Mouse (Mus musculus): ENCODE measurements around the gene Hsf4.

Hsf4 gene

DNA sequence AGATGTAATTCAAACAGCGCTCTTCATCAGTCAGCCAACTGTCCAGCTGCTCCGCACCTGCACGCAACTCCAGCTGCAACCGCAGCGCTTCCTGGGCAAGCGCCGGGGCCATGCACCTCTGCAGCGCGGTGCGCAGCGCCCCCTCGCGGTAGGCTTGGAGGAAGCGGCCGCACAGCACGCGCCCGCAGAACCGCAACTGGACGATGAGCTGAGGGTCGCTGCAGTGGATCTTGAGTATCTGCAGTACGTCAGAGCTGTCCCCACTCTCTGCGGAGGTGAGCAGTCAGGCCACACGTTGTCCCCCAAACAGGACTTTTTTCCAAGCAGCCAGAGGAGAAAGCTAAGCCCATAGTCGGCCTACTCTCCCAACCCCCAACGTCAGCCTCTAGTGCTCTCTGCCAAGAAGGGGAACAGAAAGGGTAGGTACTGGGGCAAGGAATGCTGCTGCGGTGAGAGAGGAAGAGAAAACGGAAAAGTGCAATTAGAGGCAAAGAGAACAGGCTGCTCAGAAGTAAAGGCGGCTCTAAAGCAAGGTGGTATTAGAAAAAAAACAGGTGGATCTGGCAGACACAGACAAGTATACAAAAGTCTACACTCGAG is 9.8 kb upstream of the Hsf4 start:
- DNase-seq (ENCODE audit: low spot score) = peak; percentile 93

- peak; percentile 37 for DNase-seq (ENCODE audit: low spot score)
These were observed 9.1 kb upstream of the Hsf4 start for GRCm38 (mm10) chr8:105260371-105261099.

DNA sequence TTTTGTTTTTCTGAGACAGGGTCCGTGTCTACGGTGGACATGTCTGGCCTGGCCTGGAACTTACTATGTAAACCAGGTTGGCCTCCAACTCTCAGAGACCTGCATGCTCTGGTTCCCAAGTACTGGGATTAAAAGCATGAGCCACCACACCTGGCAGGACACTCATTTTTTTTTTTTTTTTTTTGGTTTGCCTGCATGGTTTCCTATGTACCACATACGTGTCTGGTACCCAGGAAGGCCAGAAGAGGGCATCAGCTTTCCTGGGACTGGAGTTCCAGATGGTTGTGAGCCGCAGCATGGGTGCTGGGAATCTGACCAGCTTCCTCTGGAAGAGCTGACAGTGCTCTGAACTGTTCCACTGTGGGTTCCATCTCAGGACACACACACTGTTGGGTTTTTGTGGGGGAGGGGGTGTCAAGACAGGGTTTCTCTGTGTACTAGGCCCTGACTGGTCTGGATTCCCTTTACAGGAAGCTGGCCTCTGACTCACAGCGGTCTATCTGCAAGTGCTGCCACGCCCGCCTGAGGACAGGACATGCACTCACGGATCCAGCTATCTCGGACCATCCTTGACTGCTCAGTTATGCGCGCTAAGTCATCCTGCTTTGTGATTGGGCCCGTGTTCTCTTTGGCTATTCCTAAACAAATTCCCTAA is 8.1 kb upstream of the Hsf4 start:
- DNase-seq (ENCODE audit: low spot score) = peak; percentile 38

GRCm38 (mm10) chr8:105263244-105263912 is 6.2 kb upstream of the Hsf4 start:
- DNase-seq (ENCODE audit: low spot score) = peak; percentile 30

DNA sequence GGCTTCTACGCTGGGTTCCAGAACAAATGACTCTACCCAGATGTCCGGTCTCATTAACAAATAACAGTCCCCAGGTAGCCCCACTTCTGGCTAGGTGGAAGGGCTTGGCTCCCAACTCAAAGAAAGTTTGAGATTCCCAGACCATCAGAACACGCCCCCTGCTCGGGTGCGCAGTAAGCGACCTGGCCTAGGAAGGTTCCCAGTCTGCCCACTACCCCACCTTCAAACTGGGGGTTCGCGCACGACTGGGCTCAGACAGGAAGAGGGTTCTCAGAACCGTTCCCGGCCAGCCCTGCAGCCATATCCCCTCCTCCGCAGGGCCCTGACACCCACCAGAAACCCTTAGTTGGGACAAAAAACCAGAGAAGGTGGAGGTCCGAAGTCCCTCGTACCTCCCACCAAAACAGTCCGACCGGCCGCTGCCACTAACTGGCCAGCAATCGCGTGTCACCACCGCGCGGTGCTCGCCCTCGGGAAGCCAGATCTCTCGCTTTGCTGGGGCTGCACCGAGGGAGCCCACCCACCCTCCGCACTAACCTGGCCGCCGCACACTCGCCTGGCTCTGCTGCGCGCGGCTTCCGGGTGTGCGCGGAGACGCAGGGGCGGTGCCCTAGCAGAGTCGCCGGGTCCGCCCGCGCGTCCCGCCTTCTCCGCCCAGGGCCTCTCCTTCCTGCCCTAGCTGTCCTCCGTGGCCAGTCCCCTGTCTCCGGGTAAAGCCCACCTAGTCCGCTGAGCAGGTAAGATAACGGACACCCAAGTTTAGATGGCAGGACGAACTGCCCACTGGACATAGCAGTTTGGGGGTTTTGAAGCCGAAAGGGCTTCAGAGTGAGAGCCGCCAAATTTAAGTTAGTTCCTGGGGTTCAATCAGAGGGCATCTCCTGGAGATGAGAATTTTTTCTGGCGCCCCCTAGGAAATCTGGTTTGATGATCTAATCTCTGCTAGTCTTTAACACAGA is 5.3 kb upstream of the Hsf4 start, which contains the start of the genes Tradd and Fbxl8:
TSS of gene Tradd (minus strand) at position 586 of the 959 bp plus-strand sequence.
TSS of gene Fbxl8 (plus strand) at position 625 of the 959 bp plus-strand sequence.
- DNase-seq (ENCODE audit: low spot score) = peak; percentile 74

DNA sequence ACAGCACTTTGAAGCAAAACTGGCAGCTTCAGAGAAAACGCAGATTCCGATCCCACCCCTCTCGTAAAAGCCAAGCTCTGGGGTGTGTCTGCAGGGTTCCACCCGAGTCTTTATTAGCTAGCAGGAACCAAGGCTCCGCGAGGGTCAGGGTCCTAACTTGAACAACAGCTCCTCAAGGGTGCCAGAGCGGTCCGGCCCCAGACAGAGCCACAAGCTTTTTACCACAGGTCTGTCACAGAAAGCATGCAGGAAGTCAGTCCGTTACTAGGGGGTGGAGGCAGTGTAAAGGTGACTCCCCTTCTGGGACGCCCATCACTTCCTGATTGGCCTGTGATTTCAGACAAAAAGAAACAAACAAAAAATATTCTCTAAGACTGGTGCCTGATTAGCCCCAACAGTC is 4.5 kb upstream of the Hsf4 start:
- no peak for DNase-seq (ENCODE audit: low spot score)

DNA sequence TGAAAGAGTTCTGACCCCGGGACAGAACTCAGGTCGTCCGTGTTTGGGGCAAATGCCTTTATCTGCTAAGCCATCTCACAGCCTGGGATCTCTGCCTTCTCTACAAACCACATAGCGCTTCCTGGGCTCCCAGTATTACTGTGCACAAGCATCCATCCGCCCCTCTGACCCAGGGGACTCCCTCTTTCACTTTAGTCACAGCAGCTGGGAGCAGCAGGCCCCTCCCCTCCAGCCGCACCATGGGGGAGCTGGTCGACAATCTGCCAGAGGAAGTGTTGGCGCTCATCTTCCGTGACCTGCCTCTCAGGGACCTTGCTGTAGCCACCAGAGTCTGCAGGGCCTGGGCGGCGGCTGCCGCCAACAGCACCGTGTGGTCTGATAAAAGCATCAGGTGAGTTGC is 2.8 kb upstream of the Hsf4 start:
- no peak for DNase-seq (ENCODE audit: low spot score)

GRCm38 (mm10) chr8:105268342-105269074 is 1.1 kb upstream of the Hsf4 start:
- DNase-seq (ENCODE audit: low spot score) = no peak

DNA sequence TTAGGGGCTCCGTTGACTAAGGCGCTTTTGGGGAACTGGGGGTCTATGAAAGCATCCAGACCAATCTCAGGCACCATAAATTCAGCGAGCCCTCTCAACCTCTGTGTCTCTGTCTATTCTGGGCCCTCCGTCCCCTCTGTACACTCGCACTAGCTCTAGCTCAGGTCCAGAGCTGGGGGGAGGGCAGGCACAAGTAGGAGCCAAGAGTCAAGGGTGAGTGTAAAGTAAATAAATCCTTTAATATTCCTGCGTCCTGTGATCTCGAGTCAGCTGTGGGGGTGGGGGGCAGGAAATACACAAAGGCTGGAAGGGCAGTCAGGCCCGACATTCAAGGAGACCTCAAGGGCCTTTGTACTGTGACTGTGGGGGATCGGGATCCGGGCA is 534 bp upstream of the Hsf4 start:
- no peak for DNase-seq (ENCODE audit: low spot score)

DNA sequence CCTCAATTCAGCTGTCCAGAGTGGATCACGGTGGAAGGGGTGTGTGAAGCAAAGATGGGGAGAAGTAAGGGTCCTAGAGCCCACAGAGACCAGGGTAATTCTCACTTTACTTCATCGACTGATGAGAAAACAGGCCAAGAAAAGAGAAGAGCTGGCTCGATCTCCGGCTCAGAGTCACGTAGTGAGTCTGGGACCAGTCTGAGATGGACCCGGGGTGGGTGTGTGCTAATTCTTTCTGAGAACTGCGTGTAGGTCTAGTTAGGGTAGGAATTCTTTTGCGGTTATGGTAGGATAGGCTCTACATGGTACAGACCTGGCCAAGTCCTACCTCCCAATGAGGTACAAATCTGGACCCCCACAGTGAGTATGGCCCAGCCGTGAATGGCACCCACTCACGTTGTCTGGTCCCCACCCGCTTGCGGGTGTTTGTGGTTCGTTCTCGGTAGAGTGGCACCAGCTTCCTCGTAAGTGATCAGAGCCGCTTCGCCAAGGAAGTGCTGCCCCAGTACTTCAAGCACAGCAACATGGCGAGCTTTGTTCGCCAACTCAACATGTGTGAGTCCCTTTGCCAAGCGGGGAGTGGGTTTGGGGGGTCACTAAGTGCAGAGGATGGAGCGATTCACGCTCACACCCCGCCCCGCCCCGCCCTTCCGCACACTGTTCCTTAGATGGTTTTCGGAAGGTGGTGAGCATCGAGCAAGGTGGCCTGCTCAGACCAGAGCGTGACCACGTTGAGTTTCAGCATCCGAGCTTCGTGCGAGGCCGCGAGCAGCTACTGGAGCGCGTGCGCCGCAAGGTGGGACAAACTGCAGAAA is 707 bp downstream of the Hsf4 start:
- no peak for DNase-seq (ENCODE audit: low spot score)

DNA sequence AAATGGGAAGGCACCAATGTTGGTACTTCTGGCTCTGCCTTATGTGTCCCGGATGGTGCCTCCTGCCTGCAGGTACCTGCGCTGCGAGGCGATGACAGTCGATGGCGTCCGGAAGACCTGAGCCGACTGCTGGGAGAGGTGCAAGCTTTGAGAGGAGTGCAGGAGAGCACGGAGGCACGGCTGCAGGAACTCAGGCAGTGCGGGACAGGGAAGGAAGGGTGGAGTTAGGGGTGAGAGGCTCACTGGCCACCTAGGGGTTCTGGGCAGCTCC is 1.2 kb downstream of the Hsf4 start:
- no peak for DNase-seq (ENCODE audit: low spot score)

DNA sequence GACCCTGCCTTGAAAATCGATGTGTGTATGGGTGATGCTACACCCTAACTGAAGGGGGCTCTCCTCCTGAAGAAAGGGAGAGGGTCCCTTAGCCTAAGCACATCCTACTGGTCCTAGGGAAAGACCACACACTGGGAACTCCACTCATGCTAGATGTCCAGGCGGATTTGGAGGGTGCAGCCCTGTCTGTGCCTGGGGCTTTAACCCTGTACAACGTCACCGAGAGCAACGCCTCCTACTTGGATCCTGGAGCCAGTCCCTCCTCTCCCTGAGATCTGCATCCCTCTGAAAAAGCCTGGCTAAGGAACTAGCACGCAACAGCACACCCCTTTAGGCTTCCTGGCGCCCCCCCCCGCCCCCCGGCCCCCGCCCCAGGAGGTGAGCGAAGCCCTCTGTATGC is 5.8 kb downstream of the Hsf4 start:
- DNase-seq (ENCODE audit: low spot score) = no peak

DNA sequence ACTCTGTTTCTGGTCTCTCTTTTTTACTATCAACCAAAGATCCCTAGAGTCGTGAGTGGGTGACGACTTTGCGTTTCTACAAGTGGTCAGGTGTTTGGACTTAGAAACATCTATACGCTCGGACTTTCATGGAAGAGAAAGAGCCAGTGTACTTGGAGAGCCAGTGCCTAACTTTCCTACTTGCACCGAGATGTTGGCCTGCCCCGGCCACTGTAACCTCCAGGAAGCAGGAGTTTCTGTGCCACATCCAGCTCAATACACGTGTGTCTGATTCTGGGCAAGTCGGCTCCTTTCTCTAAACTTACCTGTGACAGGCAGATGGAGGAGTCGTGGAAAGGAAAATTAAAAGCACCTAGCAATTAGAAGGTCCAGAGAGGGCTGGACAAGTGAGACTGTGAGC is 6.2 kb downstream of the Hsf4 start, which contains the start of gene Nol3:
TSS of gene Nol3 (plus strand) at position 301 of the 400 bp plus-strand sequence.
- DNase-seq (ENCODE audit: low spot score) = no peak

DNA sequence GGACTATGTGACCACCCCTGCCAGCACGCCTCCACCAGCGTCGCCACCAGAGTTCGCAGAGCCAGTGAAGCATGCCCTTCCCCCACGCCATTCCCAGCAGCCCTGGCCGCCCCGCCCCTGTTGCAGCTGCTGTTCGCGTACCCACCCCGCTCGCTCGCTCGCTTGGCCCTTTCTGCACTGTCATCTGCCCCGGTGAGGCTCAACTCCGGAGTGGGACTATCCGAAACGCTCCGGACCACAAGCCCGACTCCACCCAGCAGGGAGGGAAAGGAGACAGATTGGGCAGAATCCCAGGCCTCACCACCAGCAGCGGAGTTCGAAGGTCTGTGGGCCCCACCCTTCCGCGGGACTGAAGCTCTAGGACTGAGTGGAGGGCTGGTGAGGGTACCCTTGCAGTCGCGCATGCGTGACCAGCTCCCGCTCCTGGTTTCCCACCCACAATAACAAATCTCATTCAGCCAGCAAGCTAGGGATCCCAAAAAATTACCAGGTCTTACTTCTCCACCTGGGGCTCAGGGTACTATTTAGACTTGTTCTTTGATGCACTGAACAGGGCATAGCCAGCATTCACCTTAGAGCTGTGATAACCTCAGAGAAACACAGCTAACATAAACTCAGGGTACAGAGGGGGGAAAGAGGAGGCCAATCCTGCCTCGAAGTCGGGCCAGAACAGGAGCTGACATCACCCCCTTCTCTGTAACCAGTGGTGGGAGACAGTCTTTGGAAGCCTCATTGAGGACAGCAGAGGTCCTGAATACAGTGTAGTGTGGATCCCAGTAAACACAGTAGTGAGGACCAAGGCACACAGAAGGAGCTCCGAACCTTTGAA is 6.9 kb downstream of the Hsf4 start:
- peak; percentile 72 for DNase-seq (ENCODE audit: low spot score)

DNA sequence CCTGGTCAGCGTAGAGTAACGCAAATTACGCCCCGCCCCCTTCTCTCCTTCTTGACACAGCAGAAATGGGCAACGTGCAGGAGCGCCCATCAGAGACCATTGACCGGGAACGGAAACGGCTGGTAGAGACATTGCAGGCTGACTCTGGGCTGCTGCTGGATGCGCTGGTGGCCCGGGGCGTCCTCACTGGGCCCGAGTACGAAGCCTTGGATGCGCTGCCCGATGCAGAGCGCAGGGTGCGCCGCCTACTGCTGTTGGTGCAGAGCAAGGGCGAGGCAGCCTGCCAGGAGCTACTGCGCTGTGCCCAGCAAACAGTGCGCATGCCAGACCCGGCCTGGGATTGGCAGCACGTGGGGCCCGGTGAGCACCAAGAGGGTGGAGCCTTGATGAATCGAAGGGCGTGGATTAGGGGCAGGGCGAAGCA is 9.3 kb downstream of the Hsf4 start:
- DNase-seq (ENCODE audit: low spot score) = peak; percentile 80

- DNase-seq (ENCODE audit: low spot score) = no peak
These were observed 11.0 kb downstream of the Hsf4 start for GRCm38 (mm10) chr8:105280567-105280966.

DNA sequence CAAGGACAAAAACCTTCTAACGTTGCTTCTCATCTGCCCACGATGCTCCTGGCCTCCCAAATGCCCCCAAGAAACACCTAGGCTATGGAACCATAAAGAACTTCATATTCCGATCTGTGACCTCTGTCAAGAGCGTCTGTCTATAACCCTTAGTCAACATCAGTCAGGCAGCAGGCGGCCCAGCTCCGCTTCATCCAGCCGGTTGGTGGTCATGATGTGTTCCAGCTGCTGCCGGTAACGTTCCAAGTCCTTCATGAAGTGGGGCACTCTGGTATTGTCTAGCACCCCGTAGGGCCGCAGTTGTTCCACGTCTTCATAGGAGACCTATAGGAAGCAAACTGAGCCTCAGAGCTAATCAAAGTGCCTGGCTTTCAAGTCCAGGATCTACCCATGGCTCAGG is 12.2 kb downstream of the Hsf4 start:
- DNase-seq (ENCODE audit: low spot score) = no peak

- no peak for DNase-seq (ENCODE audit: low spot score)
These were observed 12.6 kb downstream of the Hsf4 start for GRCm38 (mm10) chr8:105282239-105282638.

GRCm38 (mm10) chr8:105283074-105283473 is 13.5 kb downstream of the Hsf4 start:
- DNase-seq (ENCODE audit: low spot score) = peak; percentile 74

Measured in testis, postnatal 10 days (tissue).